In the genomic region with DNA sequence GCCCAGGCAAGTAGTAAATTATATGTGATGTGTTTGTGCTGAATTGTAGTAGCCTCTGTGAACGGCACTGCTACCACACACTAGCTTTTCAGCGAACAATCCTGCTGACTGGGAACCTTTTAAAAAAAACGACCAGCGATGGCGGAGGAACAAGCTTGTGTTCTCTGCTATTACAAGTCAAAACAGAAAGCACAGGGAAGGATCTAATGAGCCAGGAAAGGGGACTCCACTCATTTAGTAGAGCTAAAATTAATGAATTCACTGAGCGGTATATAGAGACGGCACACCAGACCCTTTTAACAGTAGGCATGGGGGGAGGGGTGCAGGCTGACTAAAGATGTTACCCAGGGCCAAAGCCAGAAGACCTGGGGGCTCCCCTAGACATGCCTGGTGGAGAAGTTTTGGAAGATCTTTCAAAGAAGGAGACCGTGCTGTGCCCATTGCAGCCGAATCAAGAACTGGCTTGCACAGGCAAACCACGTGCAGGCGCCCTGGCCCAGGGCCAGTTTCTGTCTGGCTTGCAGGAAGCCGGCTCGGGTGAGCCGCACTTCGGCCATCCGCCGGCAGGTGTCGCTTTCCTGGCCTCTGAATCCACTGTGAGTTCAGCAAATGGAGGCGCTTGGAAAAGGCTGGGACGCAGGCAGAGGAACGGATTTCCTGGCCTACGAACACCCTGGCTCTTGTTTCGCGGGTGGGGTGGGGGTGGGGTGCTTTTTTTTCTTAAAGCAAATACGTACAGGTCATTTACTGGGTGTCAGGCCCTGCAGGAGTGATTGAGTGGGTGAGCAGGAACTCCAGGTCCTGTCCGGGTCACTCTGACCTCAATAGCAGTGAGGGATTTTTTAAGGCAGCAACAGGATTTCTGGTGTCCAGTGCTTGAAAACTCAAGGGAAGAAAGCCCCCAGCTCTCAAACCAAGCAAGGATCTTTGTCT, we compare ENCODE assay signal across 8 mouse cellular contexts. TPM values are rescaled to one million over a fixed set of nuclear protein-coding genes. Genes with fewer than 3 reads are reported as not detected.
DNase-seq lines count a peak whose midpoint lies in the region; ATAC-seq and TF ChIP-seq lines count a peak whose summit lies in the region.

No protein-coding gene starts in this region.

- 0 out of 2 replicates have a peak overlapping the region, but pooled peaks have one; percentile 31 for H3K9ac ChIP-seq in ES-Bruce4 (ENCODE audit: low read depth, poor library complexity, severe bottlenecking)
- H3K9ac ChIP-seq in forebrain, embryonic 13.5 days: peak overlapping the region; percentile 56
- H3K9ac ChIP-seq in liver, embryonic 15.5 days: peak overlapping the region; percentile 19; the same call in 1 of the 2 replicates
- H3K9ac ChIP-seq in neural tube, embryonic 11.5 days (ENCODE audit: low read length): peak overlapping the region; percentile 51
- H3K9ac ChIP-seq in stomach, embryonic 16.5 days (ENCODE audit: low read length): peak overlapping the region; percentile 64

- no peaks in the 10 kb centered on the region for H3K36me3 ChIP-seq in ES-Bruce4 (ENCODE audit: control insufficient read depth, insufficient read depth, low read length, poor library complexity, severe bottlenecking)
- no peaks in the 10 kb centered on the region for H3K36me3 ChIP-seq in forebrain, embryonic 13.5 days (ENCODE audit: poor library complexity, severe bottlenecking)
- no peaks in the 10 kb centered on the region for H3K36me3 ChIP-seq in liver, embryonic 15.5 days (replicated peaks)
- no peaks in the 10 kb centered on the region for H3K36me3 ChIP-seq in neural tube, embryonic 11.5 days (ENCODE audit: control insufficient read depth, insufficient read depth, low read length)
- no peaks in the 10 kb centered on the region for H3K36me3 ChIP-seq in stomach, embryonic 16.5 days (ENCODE audit: control insufficient read depth, insufficient read depth, low read length)

- TF ChIP-seq POLR2A in ES-Bruce4 (IDR thresholded peaks at IDR 0.05; ENCODE audit: insufficient read depth, low read length): no peak

- 7% methylated on average over 26 of the region's 26 CpGs for WGBS in forebrain, embryonic 13.5 days
- WGBS in liver, embryonic 15.5 days (ENCODE audit: insufficient replicate concordance): 10% methylated on average over 26 of the region's 26 CpGs
- 12% methylated on average over 26 of the region's 26 CpGs for WGBS in neural tube, embryonic 11.5 days
- 7% methylated on average over 26 of the region's 26 CpGs for WGBS in stomach, embryonic 16.5 days

- peak overlapping the region; percentile 63 for H3K4me2 ChIP-seq in forebrain, embryonic 13.5 days
- peak overlapping the region; percentile 59 for H3K4me2 ChIP-seq in liver, embryonic 15.5 days
- peak overlapping the region; percentile 31 for H3K4me2 ChIP-seq in neural tube, embryonic 11.5 days (ENCODE audit: low read depth)
- peak overlapping the region; percentile 67 for H3K4me2 ChIP-seq in stomach, embryonic 16.5 days (ENCODE audit: low read depth, low read length)

- TF ChIP-seq EP300 in ES-Bruce4 (IDR thresholded peaks at IDR 0.05; ENCODE audit: insufficient read depth, low read depth, low read length): no peak

- H3K27ac ChIP-seq in ES-Bruce4 (ENCODE audit: insufficient read depth, low read length): no peak overlapping the region
- H3K27ac ChIP-seq in forebrain, embryonic 13.5 days: peak overlapping the region; percentile 55
- peak overlapping the region; percentile 20; the same call in 1 of the 2 replicates for H3K27ac ChIP-seq in liver, embryonic 15.5 days (replicated peaks)
- H3K27ac ChIP-seq in neural tube, embryonic 11.5 days (ENCODE audit: low read depth, low read length): peak overlapping the region; percentile 42; the same call in 1 of the 2 replicates
- peak overlapping the region; percentile 64 for H3K27ac ChIP-seq in stomach, embryonic 16.5 days (ENCODE audit: low read length)

- DNase-seq in c-Kit-positive CD71-positive TER-119-positive erythroid progenitor cells, embryonic 14.5 days (ENCODE audit: low spot score): peak; percentile 87
- peak; percentile 100 for DNase-seq in heart, postnatal 10 days
- DNase-seq in kidney, postnatal 4 days: peak; percentile 100
- peak; percentile 99 for DNase-seq in neural tube, embryonic 11.5 days (ENCODE audit: low spot score)

- no peaks in the 10 kb centered on the region for H3K27me3 ChIP-seq in ES-Bruce4 (ENCODE audit: control insufficient read depth, insufficient read depth, low read length, poor library complexity, severe bottlenecking)
- no peaks in the 10 kb centered on the region for H3K27me3 ChIP-seq in forebrain, embryonic 13.5 days
- H3K27me3 ChIP-seq in liver, embryonic 15.5 days: 0 out of 2 replicates have a peak, but pooled peaks cover 3% of the 10 kb centered on the region
- no peaks in the 10 kb centered on the region for H3K27me3 ChIP-seq in neural tube, embryonic 11.5 days (ENCODE audit: control insufficient read depth, insufficient read depth, low read length)
- H3K27me3 ChIP-seq in stomach, embryonic 16.5 days (ENCODE audit: control insufficient read depth, insufficient read depth, low read length): no peaks in the 10 kb centered on the region

- peak; percentile 92 for ATAC-seq in forebrain, embryonic 13.5 days
- ATAC-seq in liver, embryonic 15.5 days (ENCODE audit: insufficient read depth): peak; percentile 72
- ATAC-seq in neural tube, embryonic 11.5 days (ENCODE audit: insufficient read depth, low FRiP score, low TSS enrichment): peak; percentile 90
- ATAC-seq in stomach, embryonic 16.5 days (ENCODE audit: insufficient read depth, low FRiP score): peak; percentile 86

- H3K4me1 ChIP-seq in ES-Bruce4 (ENCODE audit: control insufficient read depth, insufficient read depth, low read length): peaks cover 2% of the 10 kb centered on the region
- peaks cover 27% of the 10 kb centered on the region for H3K4me1 ChIP-seq in forebrain, embryonic 13.5 days
- peaks cover 27% of the 10 kb centered on the region for H3K4me1 ChIP-seq in liver, embryonic 15.5 days (replicated peaks)
- peaks cover 3% of the 10 kb centered on the region for H3K4me1 ChIP-seq in neural tube, embryonic 11.5 days (ENCODE audit: control insufficient read depth, insufficient read depth, low read length)
- H3K4me1 ChIP-seq in stomach, embryonic 16.5 days (ENCODE audit: control insufficient read depth, insufficient read depth, low read length): peaks cover 20% of the 10 kb centered on the region

- intact Hi-C loops in heart, postnatal 10 days (cut with DNase I): loop anchor here (1.0 to 5.0 kb wide), 3 partner anchors 24 to 521 kb away; a partner anchor contains a TSS

- TF ChIP-seq CTCF in ES-Bruce4 (IDR thresholded peaks at IDR 0.05; ENCODE audit: low read depth, low read length): peak; percentile 81

- no peak overlapping the region for H3K4me3 ChIP-seq in ES-Bruce4 (ENCODE audit: low read depth, low read length)
- peak overlapping the region; percentile 30 for H3K4me3 ChIP-seq in forebrain, embryonic 13.5 days
- H3K4me3 ChIP-seq in liver, embryonic 15.5 days (replicated peaks): peak overlapping the region; percentile 17
- H3K4me3 ChIP-seq in neural tube, embryonic 11.5 days (ENCODE audit: low read depth, low read length): 0 out of 2 replicates have a peak overlapping the region, but pooled peaks have one; percentile 12
- H3K4me3 ChIP-seq in stomach, embryonic 16.5 days (replicated peaks; ENCODE audit: low read length): peak overlapping the region; percentile 34

- no peaks in the 10 kb centered on the region for H3K9me3 ChIP-seq in ES-Bruce4 (replicated peaks; ENCODE audit: control insufficient read depth, insufficient read depth, low read length, poor library complexity, severe bottlenecking)
- H3K9me3 ChIP-seq in forebrain, embryonic 13.5 days (replicated peaks): no peaks in the 10 kb centered on the region
- H3K9me3 ChIP-seq in liver, embryonic 15.5 days (replicated peaks): no peaks in the 10 kb centered on the region
- no peaks in the 10 kb centered on the region for H3K9me3 ChIP-seq in neural tube, embryonic 11.5 days (ENCODE audit: control insufficient read depth, low read length)
- no peaks in the 10 kb centered on the region for H3K9me3 ChIP-seq in stomach, embryonic 16.5 days (replicated peaks; ENCODE audit: control insufficient read depth, low read length)

RNA-seq across cellular contexts. Expression of a gene that starts 11.7 kb away (rescaled TPM):
- polyA plus RNA-seq in ES-Bruce4 (2011; ENCODE audit: insufficient read depth, insufficient read length, low read depth, missing spikeins): 1.9 and 4.8 TPM in 2 replicates
- 3.5 and 10.1 TPM in 2 replicates for polyA plus RNA-seq in forebrain, embryonic 13.5 days (2015; fragmentation: Nextera tagmentation; extraction: Ambion mirVana)
- total RNA-seq in heart, postnatal 10 days (2021): 1 to 10 TPM; 4.1 to 6.0 TPM
- 1.1 TPM in 1 of 2 replicates, not detected in the other for polyA plus RNA-seq in liver, embryonic 15.5 days (2015; fragmentation: Nextera tagmentation; extraction: Ambion mirVana)
- polyA plus RNA-seq in neural tube, embryonic 11.5 days (2014; fragmentation: Nextera tagmentation; extraction: Ambion mirVana): 0.50 and 2.0 TPM in 2 replicates
- 1.6 and 2.2 TPM in 2 replicates for polyA plus RNA-seq in stomach, embryonic 16.5 days (2015; fragmentation: Nextera tagmentation; extraction: Ambion mirVana)
